Mouse (Mus musculus): ENCODE measurements at regions not wholly inside any gene's neighbourhood (a gene's known extent, or its start where the extent isn't known, plus 50 kb on each side); places are given as distances from the start of the nearest gene placed in this dataset.

DNA sequence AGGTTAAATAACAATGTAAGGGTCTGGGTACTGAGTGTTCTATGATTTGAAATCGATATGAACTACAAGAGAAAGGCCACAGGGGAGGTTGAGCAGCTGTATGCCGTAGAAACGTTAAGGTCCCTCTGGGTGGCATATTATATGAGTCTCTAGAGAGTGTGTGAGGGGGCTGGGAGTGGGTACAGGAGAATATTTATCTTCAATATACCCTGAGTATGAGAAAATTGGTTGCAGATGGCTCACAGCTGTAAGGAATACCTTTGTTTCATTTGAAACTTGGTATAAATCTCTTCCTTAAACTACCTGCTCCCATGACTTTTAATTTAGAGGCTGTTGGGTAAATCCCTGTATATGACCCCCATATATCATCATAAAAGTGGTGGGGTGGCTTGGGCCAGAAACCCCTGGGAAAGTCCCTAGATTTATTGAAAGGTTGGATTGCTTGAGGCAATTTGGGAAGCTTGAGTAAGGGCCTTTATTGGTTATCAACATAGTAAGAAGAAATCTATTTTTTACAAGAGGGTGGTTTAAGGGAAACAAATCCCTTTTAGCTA lies 128.7 kb upstream of the Prkg2 start:
- ATAC-seq = no peak
- Histone ChIP-seq H3K27ac (ENCODE audit: low read length) (no peak overlapping the region), H3K36me3 (ENCODE audit: insufficient read depth, low read length) (no peaks in the 10 kb centered on the region), H3K4me3 (ENCODE audit: low read depth, low read length) (no peak overlapping the region), H3K9ac (replicated peaks; ENCODE audit: low read depth) (no peak overlapping the region), H3K4me2 (replicated peaks; ENCODE audit: low read depth, low read length) (no peak overlapping the region), H3K9me3 (ENCODE audit: low read length) (no peaks in the 10 kb centered on the region), H3K4me1 (ENCODE audit: insufficient read depth, low read depth, low read length) (no peaks in the 10 kb centered on the region), H3K27me3 (replicated peaks; ENCODE audit: insufficient read depth, low read length) (no peaks in the 10 kb centered on the region)
- DNase-seq (ENCODE audit: low spot score) = no peak
- WGBS = 69% methylated on average over 3 of the region's 3 CpGs
- TF ChIP-seq CTCF (IDR thresholded peaks at IDR 0.05) = no peak
- no peak for TF ChIP-seq EP300 (IDR thresholded peaks at IDR 0.05)

DNA sequence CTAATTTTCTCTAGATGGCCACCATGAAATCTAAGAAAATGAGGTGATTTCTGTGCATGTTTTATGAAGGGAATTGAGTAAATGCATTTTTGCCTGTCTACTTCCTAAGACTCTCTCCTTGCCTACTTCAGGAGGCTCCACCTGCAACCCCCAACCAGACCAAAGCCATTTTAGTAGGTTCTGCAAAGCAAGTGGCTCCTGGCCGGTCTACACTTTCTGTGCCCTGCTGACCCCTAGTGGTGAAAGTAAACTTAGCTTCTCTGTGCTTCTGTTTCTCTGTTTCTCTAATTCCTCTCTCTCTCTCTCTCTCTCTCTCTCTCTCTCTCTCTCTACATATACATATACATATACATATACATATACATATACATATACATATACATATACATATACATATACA lies 120.8 kb upstream of the Prkg2 start:
- H3K27me3 ChIP-seq (replicated peaks; ENCODE audit: insufficient read depth, low read length) = no peaks in the 10 kb centered on the region

DNA sequence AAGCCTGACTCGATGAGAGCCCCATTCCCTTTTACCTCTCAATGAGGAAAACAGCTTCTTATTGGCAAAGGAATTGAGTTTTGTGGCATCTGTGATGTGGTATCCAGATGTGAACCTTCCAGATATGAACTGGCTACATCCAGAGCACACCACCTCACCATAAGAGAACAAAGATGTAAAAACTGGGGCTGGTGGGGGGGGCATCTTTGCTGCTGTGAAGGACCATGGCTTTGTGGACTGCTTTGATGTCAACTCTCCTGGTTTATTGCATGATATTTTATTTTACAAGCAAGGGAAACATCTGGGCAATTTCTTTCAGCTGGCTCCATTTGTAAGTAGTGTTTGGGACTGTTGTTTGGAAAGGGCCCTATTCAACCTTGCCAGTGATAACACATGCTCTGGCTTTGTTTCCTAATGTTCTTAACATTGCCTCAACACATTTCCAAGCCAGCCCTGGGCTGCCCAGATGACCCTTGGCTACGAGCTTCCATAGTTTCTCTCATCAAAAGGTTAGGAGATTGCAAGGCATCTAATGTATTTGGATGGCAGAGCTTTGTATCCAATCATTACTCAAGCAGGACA lies 116.2 kb upstream of the Prkg2 start:
- no peaks in the 10 kb centered on the region for H3K36me3 ChIP-seq (ENCODE audit: insufficient read depth, low read length)
- DNase-seq (ENCODE audit: low spot score) (peak; percentile 66), ATAC-seq (peak; percentile 61)
- H3K9me3 ChIP-seq (ENCODE audit: low read length) = no peaks in the 10 kb centered on the region
- H3K4me2 ChIP-seq (replicated peaks; ENCODE audit: low read depth, low read length) = no peak overlapping the region
- no peak overlapping the region for H3K4me3 ChIP-seq (ENCODE audit: low read depth, low read length)
- H3K4me1 ChIP-seq (ENCODE audit: insufficient read depth, low read depth, low read length) = no peaks in the 10 kb centered on the region
- TF ChIP-seq CTCF (IDR thresholded peaks at IDR 0.05) = no peak
- peak; percentile 23; the same call in 1 of the 2 replicates for TF ChIP-seq EP300 (IDR thresholded peaks at IDR 0.05)
- H3K27me3 ChIP-seq (replicated peaks; ENCODE audit: insufficient read depth, low read length) = no peaks in the 10 kb centered on the region
- H3K27ac ChIP-seq (ENCODE audit: low read length) = no peak overlapping the region
- no peak overlapping the region for H3K9ac ChIP-seq (replicated peaks; ENCODE audit: low read depth)
- 59% methylated on average over 2 of the region's 2 CpGs for WGBS

More for the DNA sequence above, 120.8 kb upstream of the Prkg2 start:
- H3K27ac ChIP-seq (ENCODE audit: low read length) = no peak overlapping the region
- H3K4me3 ChIP-seq (ENCODE audit: low read depth, low read length) = no peak overlapping the region
- 11% methylated on average over 1 of the region's 1 CpGs for WGBS
- no peaks in the 10 kb centered on the region for H3K9me3 ChIP-seq (ENCODE audit: low read length)
- ATAC-seq (no peak), DNase-seq (ENCODE audit: low spot score) (peak; percentile 72)
- no peaks in the 10 kb centered on the region for H3K4me1 ChIP-seq (ENCODE audit: insufficient read depth, low read depth, low read length)
- no peak overlapping the region for H3K4me2 ChIP-seq (replicated peaks; ENCODE audit: low read depth, low read length)
- no peak for TF ChIP-seq EP300 (IDR thresholded peaks at IDR 0.05)
- peak; percentile 81 for TF ChIP-seq CTCF (IDR thresholded peaks at IDR 0.05)
- H3K36me3 ChIP-seq (ENCODE audit: insufficient read depth, low read length) = no peaks in the 10 kb centered on the region
- no peak overlapping the region for H3K9ac ChIP-seq (replicated peaks; ENCODE audit: low read depth)

DNA sequence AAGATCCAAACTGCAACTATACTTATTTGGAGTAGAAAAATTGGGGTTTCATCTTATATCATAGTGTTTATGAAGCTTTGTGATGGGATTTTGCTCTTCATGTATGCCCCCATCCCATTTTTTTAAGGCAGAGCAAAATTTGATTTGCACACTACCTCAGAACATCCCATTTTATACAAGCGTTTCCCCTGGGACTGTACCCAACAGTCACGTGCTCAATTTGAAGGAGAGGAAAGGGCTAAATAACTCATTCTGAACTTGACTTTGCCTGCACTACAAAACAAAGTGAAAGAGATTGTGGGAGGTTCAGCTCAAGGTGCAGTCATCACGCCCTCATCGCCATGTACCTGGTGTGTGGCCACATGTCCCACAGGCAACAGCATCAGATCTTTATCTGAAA lies 115.1 kb upstream of the Prkg2 start:
- Histone ChIP-seq H3K36me3 (ENCODE audit: insufficient read depth, low read length) (no peaks in the 10 kb centered on the region), H3K9ac (replicated peaks; ENCODE audit: low read depth) (no peak overlapping the region), H3K4me1 (ENCODE audit: insufficient read depth, low read depth, low read length) (no peaks in the 10 kb centered on the region), H3K4me2 (replicated peaks; ENCODE audit: low read depth, low read length) (no peak overlapping the region), H3K27me3 (replicated peaks; ENCODE audit: insufficient read depth, low read length) (no peaks in the 10 kb centered on the region), H3K4me3 (ENCODE audit: low read depth, low read length) (no peak overlapping the region), H3K9me3 (ENCODE audit: low read length) (no peaks in the 10 kb centered on the region), H3K27ac (ENCODE audit: low read length) (no peak overlapping the region)
- no peak for DNase-seq (ENCODE audit: low spot score)
- no peak for ATAC-seq
- WGBS = 87% methylated on average over 4 of the region's 4 CpGs
- TF ChIP-seq CTCF (IDR thresholded peaks at IDR 0.05) = no peak
- no peak for TF ChIP-seq EP300 (IDR thresholded peaks at IDR 0.05)

DNA sequence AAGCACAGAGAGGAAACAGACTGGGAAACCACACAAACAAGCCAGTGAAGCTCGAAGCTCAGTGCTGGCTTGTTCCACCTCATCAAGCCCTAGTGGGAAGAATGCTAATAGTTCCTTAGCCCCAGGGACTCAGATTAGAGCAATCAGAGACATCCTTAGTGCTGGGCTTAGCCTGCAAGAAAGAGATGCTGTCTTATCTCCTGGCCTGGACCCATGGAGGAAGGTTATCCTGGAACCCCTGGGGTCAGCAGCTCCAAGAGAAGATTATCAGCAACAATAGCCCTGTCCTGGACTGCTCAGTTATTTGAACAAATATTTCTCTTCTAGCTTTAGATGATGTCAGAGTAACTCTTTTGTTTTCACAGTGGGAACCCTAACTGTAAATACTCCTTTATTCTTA lies 112.8 kb upstream of the Prkg2 start:
- H3K27ac ChIP-seq (ENCODE audit: low read length) = no peak overlapping the region

DNA sequence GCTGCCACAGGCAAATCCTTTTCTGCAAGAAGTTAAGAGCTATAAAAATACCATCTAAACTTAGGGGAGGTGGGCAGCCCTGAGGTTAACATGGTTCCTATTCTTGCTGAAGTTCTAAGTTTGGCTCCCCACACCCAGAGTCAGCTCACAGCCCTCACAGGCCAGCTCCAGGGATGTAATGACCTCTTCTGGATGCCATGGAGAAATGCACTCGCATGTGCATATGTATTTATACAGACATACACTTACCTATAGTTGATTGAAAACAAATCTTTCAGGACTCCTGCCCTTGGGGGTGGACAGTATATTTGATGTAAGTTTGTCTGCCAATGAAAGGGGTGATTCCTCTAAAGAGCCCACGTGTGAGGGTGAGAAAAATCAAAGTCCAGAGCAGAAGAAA lies 95.5 kb upstream of the Prkg2 start:
- Histone ChIP-seq H3K9ac (replicated peaks; ENCODE audit: low read depth) (no peak overlapping the region), H3K4me2 (replicated peaks; ENCODE audit: low read depth, low read length) (no peak overlapping the region), H3K4me1 (ENCODE audit: insufficient read depth, low read depth, low read length) (no peaks in the 10 kb centered on the region), H3K27ac (ENCODE audit: low read length) (no peak overlapping the region), H3K4me3 (ENCODE audit: low read depth, low read length) (no peak overlapping the region), H3K36me3 (ENCODE audit: insufficient read depth, low read length) (no peaks in the 10 kb centered on the region), H3K27me3 (replicated peaks; ENCODE audit: insufficient read depth, low read length) (no peaks in the 10 kb centered on the region), H3K9me3 (ENCODE audit: low read length) (no peaks in the 10 kb centered on the region)
- WGBS = 69% methylated on average over 2 of the region's 2 CpGs
- TF ChIP-seq EP300 (IDR thresholded peaks at IDR 0.05) (no peak), CTCF (IDR thresholded peaks at IDR 0.05) (no peak)
- no peak for DNase-seq (ENCODE audit: low spot score)
- ATAC-seq = no peak

More for the DNA sequence above, 112.8 kb upstream of the Prkg2 start:
- WGBS = 18% methylated on average over 1 of the region's 1 CpGs
- DNase-seq (ENCODE audit: low spot score) = no peak
- Histone ChIP-seq H3K27me3 (replicated peaks; ENCODE audit: insufficient read depth, low read length) (no peaks in the 10 kb centered on the region), H3K36me3 (ENCODE audit: insufficient read depth, low read length) (no peaks in the 10 kb centered on the region), H3K9me3 (ENCODE audit: low read length) (no peaks in the 10 kb centered on the region), H3K9ac (replicated peaks; ENCODE audit: low read depth) (no peak overlapping the region), H3K4me3 (ENCODE audit: low read depth, low read length) (no peak overlapping the region), H3K4me1 (ENCODE audit: insufficient read depth, low read depth, low read length) (no peaks in the 10 kb centered on the region), H3K4me2 (replicated peaks; ENCODE audit: low read depth, low read length) (no peak overlapping the region)
- TF ChIP-seq EP300 (IDR thresholded peaks at IDR 0.05) = no peak
- no peak for TF ChIP-seq CTCF (IDR thresholded peaks at IDR 0.05)
- no peak for ATAC-seq
